Mouse (Mus musculus) limb, embryonic 15.5 days (tissue): ENCODE measurements around the gene Dnah2. TPM values are rescaled to one million over a fixed set of nuclear protein-coding genes. Genes with fewer than 3 reads are reported as not detected.

Source experiments
- ATAC-seq: fragments of 200-750 bp; cut with Nextera tagmentation; 2 replicates; pipeline ENCODE4 v1.8.0; 2017; ENCODE audit warnings: low read depth, moderate TSS enrichment; ENCODE audit not compliant: insufficient number of reproducible peaks, low FRiP score, low TSS enrichment
- H3K27ac ChIP-seq: fragments of 300-500 bp; sonication (generic); 2 replicates; pipeline ENCODE4 v1.5.1; 2015; ENCODE audit warnings: moderate library complexity, mild to moderate bottlenecking, inconsistent platforms
- H3K27me3 ChIP-seq: fragments of 300-500 bp; sonication (generic); 2 replicates; pipeline ENCODE4 v1.6.1; 2015; ENCODE audit warnings: inconsistent platforms
- H3K36me3 ChIP-seq: fragments of 300-500 bp; sonication (generic); 2 replicates; pipeline ENCODE4 v1.6.1; 2015; ENCODE audit warnings: inconsistent platforms
- H3K4me1 ChIP-seq: fragments of 300-500 bp; sonication (generic); 2 replicates; pipeline ENCODE4 v1.6.1; 2015; ENCODE audit warnings: inconsistent platforms
- H3K4me2 ChIP-seq: fragments of 300-500 bp; sonication (generic); 2 replicates; pipeline ENCODE4 v1.6.1; 2015; ENCODE audit warnings: mild to moderate bottlenecking, inconsistent platforms
- H3K4me3 ChIP-seq: fragments of 300-500 bp; sonication (generic); 2 replicates; pipeline ENCODE4 v1.5.1; 2015; ENCODE audit warnings: mild to moderate bottlenecking, inconsistent platforms
- H3K9ac ChIP-seq: fragments of 300-500 bp; sonication (generic); 2 replicates; pipeline ENCODE4 v1.6.1; 2015; ENCODE audit warnings: inconsistent platforms
- H3K9me3 ChIP-seq: fragments of 300-500 bp; sonication (generic); 2 replicates; pipeline ENCODE4 v1.6.1; 2016; ENCODE audit warnings: inconsistent platforms
- WGBS: fragments of 180-500 bp; shearing (Covaris S2); methylation state at CpG from one replicate; pipeline ENCODE4 v1.1.7; 2015; 5-methylcytosine and 5-hydroxymethylcytosine counted together
- polyA plus RNA-seq: library from polyadenylated mRNA; unstranded; fragments of >200 nt; fragmentation: Nextera tagmentation; extraction: Ambion mirVana; gene quantifications from 2 replicates; pipeline ENCODE4 v1.2.1, GENCODE M21; 2015

The Dnah2 gene
- polyA plus RNA-seq, 1 experiment from 2014 or later: 3.0 TPM

- peaks cover 59% of the 10 kb centered on the region for H3K4me1 ChIP-seq
- no peak overlapping the region for H3K9ac ChIP-seq
- H3K27ac ChIP-seq: peak overlapping the region; percentile 82
- peak; percentile 19; the same call in 1 of the 2 replicates for ATAC-seq
- peak overlapping the region; percentile 77 for H3K4me2 ChIP-seq
- H3K4me3 ChIP-seq: peak overlapping the region; percentile 62
- H3K27me3 ChIP-seq: no peaks in the 10 kb centered on the region
- H3K36me3 ChIP-seq: peaks cover 24% of the 10 kb centered on the region
- no peaks in the 10 kb centered on the region for H3K9me3 ChIP-seq
- 25% methylated on average over 16 of the region's 16 CpGs for WGBS
These were observed 12.3 kb upstream of the Dnah2 start for GRCm38 (mm10) chr11:69560896-69561854.

GRCm38 (mm10) chr11:69559851-69560765 lies 11.2 kb upstream of the Dnah2 start, which contains the start of gene Efnb3:
Gene Efnb3 (minus strand): TSS chr11:69560205.
- under 1% methylated on average over 55 of the region's 59 CpGs for WGBS
- ATAC-seq: peak; percentile 66
- Histone ChIP-seq H3K4me1 (peaks cover 55% of the 10 kb centered on the region), H3K36me3 (peaks cover 24% of the 10 kb centered on the region), H3K4me2 (peak within 1 kb of the TSS; percentile 77), H3K9me3 (no peaks in the 10 kb centered on the region), H3K27ac (peak within 1 kb of the TSS; percentile 82), H3K4me3 (peak within 1 kb of the TSS; percentile 62), H3K9ac (peak within 1 kb of the TSS; percentile 74), H3K27me3 (no peaks in the 10 kb centered on the region)

DNA sequence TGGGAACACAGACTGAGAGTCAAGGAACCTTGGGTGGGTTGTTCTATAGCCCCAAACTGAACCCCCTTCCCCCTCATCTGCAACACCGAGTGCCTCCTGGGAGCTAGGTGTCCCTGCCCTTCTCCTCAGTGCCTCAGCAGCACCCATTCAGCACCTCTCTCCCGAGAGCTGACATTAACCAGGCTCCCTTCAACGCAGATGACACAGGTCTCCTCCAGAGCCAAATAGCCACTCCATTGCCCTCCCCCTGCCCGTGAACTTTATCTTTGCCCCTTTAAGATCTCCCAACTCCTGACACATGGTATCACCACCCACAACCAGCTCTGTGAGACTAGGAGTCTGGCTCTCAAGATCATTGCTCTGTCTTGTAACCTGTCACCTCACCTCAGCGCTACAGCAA lies 10.3 kb upstream of the Dnah2 start:
- Histone ChIP-seq H3K27ac (peak overlapping the region; percentile 82), H3K4me3 (peak overlapping the region; percentile 62), H3K4me1 (peaks cover 55% of the 10 kb centered on the region), H3K9ac (peak overlapping the region; percentile 74; the same call in 1 of the 2 replicates), H3K9me3 (no peaks in the 10 kb centered on the region), H3K36me3 (peaks cover 21% of the 10 kb centered on the region), H3K27me3 (no peaks in the 10 kb centered on the region), H3K4me2 (peak overlapping the region; percentile 77)
- no peak for ATAC-seq
- 10% methylated on average over 5 of the region's 5 CpGs for WGBS

DNA sequence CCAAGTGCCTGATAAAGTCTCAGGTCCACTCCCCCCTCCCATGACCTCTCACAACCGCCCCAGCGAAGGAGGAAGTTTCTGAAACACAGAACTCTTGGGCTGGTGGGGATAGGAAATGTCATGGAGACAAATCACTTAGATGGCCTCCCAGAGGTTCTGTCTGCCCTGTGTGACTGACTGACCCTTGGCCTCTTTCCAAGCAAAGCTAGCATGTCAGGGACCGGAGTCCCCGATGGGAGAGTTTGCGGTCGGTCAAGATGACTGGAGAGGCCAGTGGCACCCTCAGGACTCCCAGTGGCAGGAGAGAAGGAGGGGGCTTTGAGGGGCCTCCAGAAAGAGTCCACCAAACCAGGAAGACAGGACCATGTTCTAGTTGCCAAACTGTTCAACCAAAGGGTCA lies 9.8 kb upstream of the Dnah2 start:
- Histone ChIP-seq H3K9ac (0 out of 2 replicates have a peak overlapping the region, but pooled peaks have one; percentile 74), H3K36me3 (peaks cover 18% of the 10 kb centered on the region), H3K9me3 (no peaks in the 10 kb centered on the region), H3K4me2 (peak overlapping the region; percentile 77), H3K4me1 (peaks cover 55% of the 10 kb centered on the region), H3K4me3 (peak overlapping the region; percentile 62), H3K27ac (no peak overlapping the region), H3K27me3 (no peaks in the 10 kb centered on the region)
- no peak for ATAC-seq
- WGBS: 39% methylated on average over 6 of the region's 6 CpGs

DNA sequence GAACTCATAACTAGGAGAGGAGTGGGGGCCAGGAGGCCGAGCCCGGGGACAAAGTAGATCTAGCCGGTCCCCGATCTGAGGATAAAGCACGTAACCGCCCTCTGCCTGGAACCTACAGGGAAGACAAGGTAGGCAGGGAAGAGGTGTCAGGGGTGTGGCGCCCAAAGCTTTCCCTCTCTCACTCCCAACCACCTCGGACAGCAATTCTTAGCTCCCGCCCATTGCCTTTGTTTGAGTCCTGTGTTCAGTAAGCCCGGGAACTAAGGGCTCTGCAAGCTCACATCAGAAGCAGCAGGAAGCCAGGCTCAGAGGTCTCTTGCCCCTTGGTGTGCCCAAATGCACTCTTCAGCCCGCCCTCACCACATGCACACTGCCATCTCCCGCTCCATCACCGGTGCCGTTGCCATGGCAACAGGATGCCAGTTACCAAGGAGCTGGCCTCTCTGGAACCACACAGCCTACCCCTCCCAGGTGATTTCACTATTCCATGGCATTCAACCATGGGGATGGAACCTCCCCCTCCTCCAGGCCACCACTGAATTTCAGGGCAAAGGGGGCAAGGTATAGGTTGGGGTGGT lies 8.6 kb upstream of the Dnah2 start:
- Histone ChIP-seq H3K4me3 (no peak overlapping the region), H3K36me3 (peaks cover 9% of the 10 kb centered on the region), H3K9ac (no peak overlapping the region), H3K4me2 (0 out of 2 replicates have a peak overlapping the region, but pooled peaks have one; percentile 3), H3K4me1 (peaks cover 53% of the 10 kb centered on the region), H3K27ac (no peak overlapping the region), H3K27me3 (no peaks in the 10 kb centered on the region), H3K9me3 (no peaks in the 10 kb centered on the region)
- no peak for ATAC-seq
- 35% methylated on average over 14 of the region's 14 CpGs for WGBS

DNA sequence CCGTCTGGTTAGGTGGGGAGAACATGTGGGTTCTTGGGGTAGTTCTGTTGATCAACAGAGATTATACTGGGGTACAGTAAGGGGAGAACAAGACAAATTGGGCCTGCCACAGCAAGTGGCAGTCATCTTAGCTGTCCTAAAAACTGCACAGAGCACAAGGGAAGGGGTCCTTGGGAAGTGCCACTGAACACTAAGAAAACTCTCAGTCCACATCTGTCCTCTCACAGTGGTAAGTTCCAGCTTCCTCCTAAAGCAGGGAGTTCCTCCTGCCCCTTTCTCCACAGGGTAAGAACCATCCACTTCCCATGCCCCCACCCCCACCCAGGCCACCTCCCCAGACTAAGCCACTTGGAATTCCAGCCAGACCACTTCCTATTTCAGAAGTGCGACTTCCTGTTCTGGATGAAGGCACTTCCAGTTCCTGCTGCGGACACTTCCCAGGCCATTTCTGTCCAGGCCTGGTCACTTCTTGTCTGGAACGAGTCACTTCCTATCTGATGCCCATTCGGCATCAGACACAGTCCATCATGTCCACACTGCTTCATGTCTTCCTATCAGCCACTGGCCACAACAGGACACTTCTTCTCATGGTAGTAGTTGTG lies 5.7 kb upstream of the Dnah2 start:
- Histone ChIP-seq H3K4me1 (peaks cover 33% of the 10 kb centered on the region), H3K36me3 (no peaks in the 10 kb centered on the region), H3K9me3 (no peaks in the 10 kb centered on the region), H3K4me3 (no peak overlapping the region), H3K27ac (no peak overlapping the region), H3K4me2 (no peak overlapping the region), H3K27me3 (no peaks in the 10 kb centered on the region), H3K9ac (no peak overlapping the region)
- ATAC-seq: no peak
- WGBS: 77% methylated on average over 5 of the region's 5 CpGs

- Histone ChIP-seq H3K9ac (no peak overlapping the region), H3K36me3 (no peaks in the 10 kb centered on the region), H3K27me3 (no peaks in the 10 kb centered on the region), H3K4me3 (no peak overlapping the region), H3K27ac (no peak overlapping the region), H3K4me1 (peaks cover 24% of the 10 kb centered on the region), H3K9me3 (no peaks in the 10 kb centered on the region), H3K4me2 (no peak overlapping the region)
- 15% methylated on average over 2 of the region's 2 CpGs for WGBS
- no peak for ATAC-seq
These were observed 4.4 kb upstream of the Dnah2 start for GRCm38 (mm10) chr11:69553341-69553721.

DNA sequence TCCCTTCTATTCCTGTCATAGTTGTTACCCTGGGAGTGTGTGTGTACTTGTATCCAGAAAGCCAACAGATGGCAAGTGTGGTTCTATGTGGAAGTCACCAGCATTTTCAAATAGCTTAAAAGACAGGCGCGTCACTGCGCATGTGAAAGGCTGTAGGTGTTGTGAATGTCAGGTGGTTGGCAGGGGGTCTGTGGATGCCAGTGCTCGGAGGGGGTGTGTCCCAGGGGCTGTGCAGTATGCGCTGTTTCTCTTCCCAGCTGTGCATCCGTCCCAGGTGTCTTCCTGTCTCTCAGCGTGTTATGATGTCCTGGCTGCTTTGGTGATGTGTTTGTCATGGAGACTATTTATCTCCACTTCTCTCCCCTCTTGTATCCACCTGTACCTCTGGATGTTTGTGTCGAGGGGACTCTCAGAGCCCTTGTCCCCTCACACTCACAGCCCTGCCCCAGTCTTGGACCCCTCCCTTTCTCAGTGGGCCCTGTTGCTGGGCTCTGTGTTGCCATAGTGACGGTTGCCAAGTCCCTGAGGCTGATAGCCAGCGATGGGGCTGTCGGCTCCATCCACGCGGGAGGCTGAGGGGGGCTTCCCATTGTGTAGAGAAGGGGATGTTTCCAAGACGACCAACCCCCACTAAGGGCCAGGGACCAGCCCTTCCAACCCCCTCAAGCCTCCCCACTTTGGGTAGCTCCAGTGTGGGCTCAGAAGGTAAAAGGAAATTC lies 3.9 kb upstream of the Dnah2 start:
- Histone ChIP-seq H3K36me3 (no peaks in the 10 kb centered on the region), H3K4me3 (no peak overlapping the region), H3K27ac (no peak overlapping the region), H3K4me2 (no peak overlapping the region), H3K4me1 (peaks cover 22% of the 10 kb centered on the region), H3K9me3 (no peaks in the 10 kb centered on the region), H3K9ac (no peak overlapping the region), H3K27me3 (no peaks in the 10 kb centered on the region)
- WGBS: 27% methylated on average over 14 of the region's 14 CpGs
- ATAC-seq: no peak

DNA sequence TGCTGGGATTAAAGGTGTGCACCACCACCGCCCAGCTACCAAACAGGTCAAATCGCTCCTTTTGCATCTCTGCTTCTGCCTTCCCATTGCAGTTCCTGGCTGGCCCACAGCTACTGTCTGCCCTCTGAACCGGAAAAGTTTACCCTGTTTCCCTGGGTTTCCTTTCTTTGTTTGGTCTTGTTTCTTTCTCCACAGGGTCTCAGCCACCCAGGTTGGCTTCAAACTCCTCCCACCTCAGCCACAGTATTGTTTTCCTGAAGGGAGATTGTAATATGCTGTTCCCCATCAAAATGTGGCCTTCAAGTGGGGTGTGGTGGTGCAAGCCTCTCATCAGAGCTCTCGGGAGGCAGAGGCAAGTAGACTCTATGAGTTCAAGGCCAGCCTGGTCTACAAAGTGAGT lies 2.4 kb upstream of the Dnah2 start:
- Histone ChIP-seq H3K4me3 (no peak overlapping the region), H3K4me2 (no peak overlapping the region), H3K4me1 (peaks cover 26% of the 10 kb centered on the region), H3K9ac (no peak overlapping the region), H3K9me3 (no peaks in the 10 kb centered on the region), H3K27ac (no peak overlapping the region), H3K27me3 (no peaks in the 10 kb centered on the region), H3K36me3 (no peaks in the 10 kb centered on the region)
- 82% methylated on average over 4 of the region's 4 CpGs for WGBS
- no peak for ATAC-seq

- WGBS: 5% methylated on average over 15 of the region's 15 CpGs
- H3K4me1 ChIP-seq: peaks cover 27% of the 10 kb centered on the region
- peak overlapping the region; percentile 89 for H3K27ac ChIP-seq
- no peaks in the 10 kb centered on the region for H3K27me3 ChIP-seq
- H3K4me3 ChIP-seq: peak overlapping the region; percentile 54
- no peak for ATAC-seq
- no peaks in the 10 kb centered on the region for H3K36me3 ChIP-seq
- H3K4me2 ChIP-seq: peak overlapping the region; percentile 92
- H3K9me3 ChIP-seq: no peaks in the 10 kb centered on the region
- H3K9ac ChIP-seq: peak overlapping the region; percentile 57
These were observed 1.8 kb downstream of the Dnah2 start for GRCm38 (mm10) chr11:69547071-69547470.
